Mouse (Mus musculus) cortical plate, adult 2 months (tissue): ENCODE measurements around the gene Ezr.
"Not testable (repeated sequence)": the region's sequence is repeated elsewhere in the genome, so short reads cannot be mapped to it uniquely, and the experiment has no call there.

Source experiments
- CTCF ChIP-seq: fragments of 200-500 bp; IDR thresholded peaks from 2 replicates; pipeline ENCODE4 v1.5.1; 2011; ENCODE audit warnings: mild to moderate bottlenecking, control low read depth, low read length; ENCODE audit not compliant: insufficient read depth; ENCODE audit errors: extremely low read depth
- POLR2A ChIP-seq: fragments of 200-500 bp; IDR thresholded peaks from 2 replicates; pipeline ENCODE4 v1.6.1; 2011; ENCODE audit warnings: mild to moderate bottlenecking, low read length, control low read depth; ENCODE audit not compliant: insufficient read depth; ENCODE audit errors: extremely low read depth

GRCm38 (mm10) chr17:6702625-6703221 lies 79.9 kb downstream of the Ezr start:
- not testable (repeated sequence) for TF ChIP-seq POLR2A, CTCF
